Mouse (Mus musculus) megakaryocyte, embryonic 14.5 days (primary cell): ENCODE measurements at regions not wholly inside any gene's neighbourhood (a gene's known extent, or its start where the extent isn't known, plus 50 kb on each side); places are given as distances from the start of the nearest gene placed in this dataset.

Experiments used
- FLI1 ChIP-seq: IDR thresholded peaks from 2 replicates; pipeline ENCODE4 v1.6.1; 2012; ENCODE audit warnings: low read length, inconsistent platforms, mixed read lengths
- GATA1 ChIP-seq: IDR thresholded peaks from 3 replicates; pipeline ENCODE4 v1.6.1; 2012; ENCODE audit warnings: mixed read lengths, low read length, inconsistent platforms, borderline replicate concordance

GRCm38 (mm10) chr4:54533846-54534245 is 411.0 kb upstream of the Zfp462 start:
- TF ChIP-seq GATA1 (no peak), FLI1 (no peak)
